Mouse (Mus musculus) liver, embryonic 14.5 days (tissue): Measurements from ENCODE around the gene Tpd52l2. TPM values are rescaled to one million over a fixed set of nuclear protein-coding genes. Genes with fewer than 3 reads are reported as not detected.

Experiments used
- ATAC-seq: fragments of 200-750 bp; cut with Nextera tagmentation; 2 replicates; pipeline ENCODE4 v1.8.0; 2017; ENCODE audit warnings: moderate number of reproducible peaks, mild to moderate bottlenecking, moderate library complexity; ENCODE audit not compliant: insufficient read depth
- DNase-seq, 3 experiments: peaks; one replicate each; pipeline ENCODE4 v3.0.0-alpha.2; 2012 to 2013; ENCODE audit warnings: low read depth in 3 of 3, low spot score in 3 of 3
- H3K27ac ChIP-seq: fragments of 300-500 bp; sonication (generic); 2 replicates; pipeline ENCODE4 v1.5.1; 2014; ENCODE audit warnings: moderate library complexity, mild to moderate bottlenecking, control low read depth, inconsistent platforms
- H3K27me3 ChIP-seq: fragments of 300-500 bp; sonication (generic); 2 replicates; pipeline ENCODE4 v1.6.1; 2014; ENCODE audit warnings: mild to moderate bottlenecking, low read length, moderate library complexity; ENCODE audit not compliant: control insufficient read depth, insufficient read depth
- H3K36me3 ChIP-seq: fragments of 300-500 bp; sonication (generic); replicated peaks from 2 replicates; pipeline ENCODE4 v1.6.1; 2014; ENCODE audit warnings: low read depth; ENCODE audit not compliant: control insufficient read depth, insufficient read depth
- H3K4me1 ChIP-seq, 2 experiments: fragments of 200-500 bp in 1 of 2; fragments of 300-500 bp in 1 of 2; sonication (generic) in 1 of 2; replicated peaks; 2 replicates each; pipeline ENCODE4 v1.6.1; 2012 to 2014; ENCODE audit warnings: antibody characterized with exemption in 1 of 2, inconsistent platforms in 1 of 2, low read length in 1 of 2; ENCODE audit not compliant: control insufficient read depth in 2 of 2, insufficient read depth in 2 of 2
- H3K4me2 ChIP-seq: fragments of 300-500 bp; sonication (generic); 2 replicates; pipeline ENCODE4 v1.6.1; 2014; ENCODE audit warnings: low read depth, mild to moderate bottlenecking, control low read depth, moderate library complexity
- H3K4me3 ChIP-seq, 2 experiments: fragments of 200-500 bp in 1 of 2; fragments of 300-500 bp in 1 of 2; sonication (generic) in 1 of 2; 2 replicates each; pipeline ENCODE4 v1.5.1; 2012 to 2014; ENCODE audit warnings: low read depth in 2 of 2, low read length in 2 of 2, mild to moderate bottlenecking in 2 of 2, control low read depth in 1 of 2, inconsistent platforms in 1 of 2, moderate library complexity in 1 of 2; ENCODE audit not compliant: insufficient read depth in 1 of 2
- H3K9ac ChIP-seq: fragments of 300-500 bp; sonication (generic); replicated peaks from 2 replicates; pipeline ENCODE4 v1.6.1; 2014; ENCODE audit warnings: mild to moderate bottlenecking, control low read depth, moderate library complexity
- H3K9me3 ChIP-seq: fragments of 300-500 bp; sonication (generic); 2 replicates; pipeline ENCODE4 v1.6.1; 2016; ENCODE audit warnings: low read length, mixed read lengths; ENCODE audit not compliant: control insufficient read depth
- CTCF ChIP-seq: IDR thresholded peaks from 2 replicates; pipeline ENCODE4 v1.5.1; 2016; ENCODE audit warnings: antibody characterized with exemption, low read depth, control low read depth
- EP300 ChIP-seq: IDR thresholded peaks from 2 replicates; pipeline ENCODE4 v1.6.1; 2016; ENCODE audit warnings: antibody characterized with exemption, low read depth
- WGBS: fragments of 180-500 bp; shearing (Covaris S2); extraction: QIAGEN DNeasy Blood & Tissue Kit; methylation state at CpG from one replicate; pipeline ENCODE4 v1.1.7; 2014; ENCODE audit not compliant: insufficient replicate concordance; 5-methylcytosine and 5-hydroxymethylcytosine counted together
- polyA plus RNA-seq, 2 experiments: library from polyadenylated mRNA; depleted of rRNA in 1 of 2; stranded (reverse) in 1 of 2; unstranded in 1 of 2; fragments of >200 nt; fragmentation: Nextera tagmentation in 1 of 2; extraction: Ambion mirVana in 1 of 2; gene quantifications; 2 replicates each; pipeline versions ENCODE4 v1.2.1 to v1.2.3; 2012 to 2014

The Tpd52l2 gene
- 19.6 and 36.1 TPM in 2 replicates for polyA plus RNA-seq (2012; rRNA removed)
- 78.3 and 80.5 TPM in 2 replicates for polyA plus RNA-seq (2014; fragmentation: Nextera tagmentation; extraction: Ambion mirVana)

GRCm38 (mm10) chr2:181496831-181497547 lies at the start of gene Tpd52l2:
Gene Tpd52l2, plus strand, starts transcription at chr2:181497142.
- DNase-seq = peak; percentile 97
- Histone ChIP-seq H3K9me3 (no peaks in the 10 kb centered on the region), H3K27ac (peak within 1 kb of the TSS; percentile 96), H3K36me3 (peaks cover 23% of the 10 kb centered on the region), H3K4me3 (peak within 1 kb of the TSS; percentile 77 to 79), H3K4me2 (peak within 1 kb of the TSS; percentile 75), H3K4me1 (peaks cover 5 to 8% of the 10 kb centered on the region in 2 experiments), H3K27me3 (no peaks in the 10 kb centered on the region), H3K9ac (peak within 1 kb of the TSS; percentile 91)
- TF ChIP-seq CTCF = no peak
- TF ChIP-seq EP300 = no peak
- WGBS = under 1% methylated on average over 46 of the region's 46 CpGs
- ATAC-seq = peak; percentile 96

- H3K4me2 ChIP-seq = no peak overlapping the region
These were observed 44.8 kb upstream of the Tpd52l2 start for GRCm38 (mm10) chr2:181452181-181452580.

GRCm38 (mm10) chr2:181453274-181453673 lies 43.7 kb upstream of the Tpd52l2 start:
- H3K4me2 ChIP-seq = no peak overlapping the region
- ATAC-seq = no peak
- 62% methylated on average over 1 of the region's 1 CpGs for WGBS

More at GRCm38 (mm10) chr2:181452181-181452580, 44.8 kb upstream of the Tpd52l2 start:
- no peak for DNase-seq
- Histone ChIP-seq H3K9me3 (peaks cover 3% of the 10 kb centered on the region), H3K4me3 (no peak overlapping the region), H3K27me3 (no peaks in the 10 kb centered on the region; the same call in 1 of the 2 replicates), H3K36me3 (no peaks in the 10 kb centered on the region), H3K9ac (no peak overlapping the region), H3K4me1 (peaks cover 6 to 15% of the 10 kb centered on the region in 2 experiments), H3K27ac (no peak overlapping the region)
- 67% methylated on average over 4 of the region's 4 CpGs for WGBS
- no peak for ATAC-seq
- TF ChIP-seq CTCF (no peak), EP300 (no peak)

GRCm38 (mm10) chr2:181455899-181456298 lies 41.0 kb upstream of the Tpd52l2 start:
- TF ChIP-seq EP300 = no peak
- TF ChIP-seq CTCF = no peak
- Histone ChIP-seq H3K36me3 (no peaks in the 10 kb centered on the region), H3K27me3 (peaks cover 6% of the 10 kb centered on the region; the same call in 1 of the 2 replicates), H3K9me3 (peaks cover 3% of the 10 kb centered on the region), H3K27ac (no peak overlapping the region), H3K4me3 (no peak overlapping the region), H3K9ac (no peak overlapping the region), H3K4me2 (no peak overlapping the region), H3K4me1 (peaks cover 16 to 26% of the 10 kb centered on the region in 2 experiments)
- 65% methylated on average over 2 of the region's 2 CpGs for WGBS
- ATAC-seq (no peak), DNase-seq (no peak)

More at GRCm38 (mm10) chr2:181453274-181453673, 43.7 kb upstream of the Tpd52l2 start:
- Histone ChIP-seq H3K9me3 (peaks cover 3% of the 10 kb centered on the region), H3K36me3 (no peaks in the 10 kb centered on the region), H3K27ac (no peak overlapping the region), H3K4me3 (no peak overlapping the region), H3K4me1 (peaks cover 10 to 23% of the 10 kb centered on the region in 2 experiments), H3K27me3 (peaks cover 5% of the 10 kb centered on the region; the same call in 1 of the 2 replicates), H3K9ac (no peak overlapping the region)
- DNase-seq = no peak
- TF ChIP-seq EP300 (no peak), CTCF (peak; percentile 71)

- TF ChIP-seq EP300 (no peak), CTCF (no peak)
- Histone ChIP-seq H3K9ac (peak overlapping the region; percentile 86), H3K27me3 (peaks cover 6% of the 10 kb centered on the region; the same call in 1 of the 2 replicates), H3K4me3 (peak overlapping the region; percentile 65 to 97), H3K9me3 (peaks cover 3% of the 10 kb centered on the region), H3K27ac (no peak overlapping the region), H3K4me1 (peaks cover 33 to 39% of the 10 kb centered on the region in 2 experiments), H3K4me2 (peak overlapping the region; percentile 96), H3K36me3 (no peaks in the 10 kb centered on the region)
- WGBS = 7% methylated on average over 15 of the region's 15 CpGs
- ATAC-seq (no peak), DNase-seq (no peak)
These were observed 39.1 kb upstream of the Tpd52l2 start for GRCm38 (mm10) chr2:181457831-181458230.
